Mouse (Mus musculus): ENCODE results near the gene Pigb. TPM values are rescaled to one million over a fixed set of nuclear protein-coding genes. Genes with fewer than 3 reads are reported as not detected.

Pigb gene
- total and polyA plus RNA-seq, 2 experiments = 3.0 to 5.7 TPM

DNA sequence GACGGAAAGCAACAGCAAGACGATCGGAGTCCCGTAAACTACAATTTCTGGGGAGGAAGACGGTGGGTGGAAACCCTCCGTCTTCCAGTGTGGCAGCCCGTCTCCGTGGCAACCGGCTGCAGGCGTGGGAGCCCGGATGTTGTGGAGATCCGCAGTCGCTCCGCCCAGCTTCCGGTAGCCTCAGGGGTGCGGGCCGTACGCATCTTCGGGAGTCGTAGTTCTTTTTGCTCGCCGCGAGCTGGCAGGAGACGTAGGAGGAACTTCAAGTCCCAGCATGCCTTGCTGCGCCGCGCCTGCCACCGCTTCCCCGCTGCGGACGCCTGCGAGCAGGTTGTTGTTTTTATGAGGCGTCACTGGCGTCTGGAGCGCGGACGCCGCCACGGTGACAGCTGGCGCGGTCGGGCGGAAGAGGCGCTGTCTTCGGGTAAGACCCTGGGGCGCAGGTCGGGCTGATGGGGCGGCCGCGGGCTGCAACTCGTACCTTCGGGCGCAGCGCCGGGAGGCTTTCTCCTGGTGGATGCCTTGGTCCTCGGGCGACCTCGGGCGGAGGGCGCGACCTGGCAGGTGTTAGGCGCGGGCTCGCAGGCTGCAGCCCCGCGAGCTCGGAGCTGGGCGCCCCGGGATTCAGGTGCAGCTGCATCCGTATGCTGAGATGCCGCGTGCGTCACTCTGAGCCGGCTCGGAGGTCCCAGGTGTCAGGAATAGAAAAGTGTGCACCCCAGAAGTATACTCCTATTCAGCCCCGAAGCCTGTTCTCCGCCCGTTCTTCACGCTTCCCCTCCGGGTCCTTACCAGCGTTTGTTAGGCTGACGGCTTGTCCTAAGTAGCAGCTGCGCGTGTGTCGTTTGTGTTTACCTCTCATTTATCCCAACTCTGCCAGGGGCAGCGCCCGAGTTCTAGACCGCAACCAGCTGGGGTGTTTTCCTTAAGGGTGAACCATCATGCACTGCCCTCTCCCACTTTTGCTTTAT, 54.6 kb downstream of the Pigb start, which contains the start of the genes Ccpg1os and Ccpg1:
Gene Ccpg1os (minus strand): TSS at position 133 of the 971 bp plus-strand sequence.
Gene Ccpg1 (plus strand): TSS at position 180 of the 971 bp plus-strand sequence.
- TF ChIP-seq CTCF (IDR thresholded peaks at IDR 0.05; ENCODE audit: low read depth, low read length) = no peak
- peak; percentile 86 for TF ChIP-seq POLR2A (IDR thresholded peaks at IDR 0.05; ENCODE audit: extremely low read depth, insufficient read depth, low read length)
- Histone ChIP-seq H3K27ac (replicated peaks; ENCODE audit: insufficient read depth, low read depth, low read length) (peak within 1 kb of the TSS; percentile 62), H3K36me3 (ENCODE audit: control insufficient read depth, insufficient read depth, low read length) (no peaks in the 10 kb centered on the region), H3K9ac (ENCODE audit: low read depth, low read length) (peak within 1 kb of the TSS; percentile 77), H3K4me1 (ENCODE audit: control insufficient read depth, insufficient read depth, low read length) (peaks cover 6% of the 10 kb centered on the region), H3K27me3 (ENCODE audit: control insufficient read depth, insufficient read depth, low read length) (no peaks in the 10 kb centered on the region), H3K4me3 (ENCODE audit: insufficient read depth, low read depth, low read length) (peak within 1 kb of the TSS; percentile 74), H3K79me2 (ENCODE audit: control insufficient read depth, insufficient read depth, low read length) (peaks cover 12% of the 10 kb centered on the region; the same call in 1 of the 2 replicates)
- peak; percentile 91 for DNase-seq (ENCODE audit: extremely low read depth, low read depth, low spot score)
- WGBS = under 1% methylated on average over 88 of the region's 88 CpGs

- H3K36me3 ChIP-seq (ENCODE audit: control insufficient read depth, insufficient read depth, low read length) = no peaks in the 10 kb centered on the region
- 62% methylated on average over 2 of the region's 2 CpGs for WGBS
- H3K4me1 ChIP-seq (ENCODE audit: control insufficient read depth, insufficient read depth, low read length) = peaks cover 3% of the 10 kb centered on the region; the same call in 1 of the 2 replicates
- DNase-seq (ENCODE audit: extremely low read depth, low read depth, low spot score) = no peak
- no peak overlapping the region for H3K9ac ChIP-seq (ENCODE audit: low read depth, low read length)
- H3K4me3 ChIP-seq (ENCODE audit: insufficient read depth, low read depth, low read length) = no peak overlapping the region
- H3K27me3 ChIP-seq (ENCODE audit: control insufficient read depth, insufficient read depth, low read length) = no peaks in the 10 kb centered on the region
- no peak for TF ChIP-seq POLR2A (IDR thresholded peaks at IDR 0.05; ENCODE audit: extremely low read depth, insufficient read depth, low read length)
- no peak for TF ChIP-seq CTCF (IDR thresholded peaks at IDR 0.05; ENCODE audit: low read depth, low read length)
- peaks cover 9% of the 10 kb centered on the region; the same call in 1 of the 2 replicates for H3K79me2 ChIP-seq (ENCODE audit: control insufficient read depth, insufficient read depth, low read length)
- no peak overlapping the region for H3K27ac ChIP-seq (replicated peaks; ENCODE audit: insufficient read depth, low read depth, low read length)
These were observed 57.1 kb downstream of the Pigb start for GRCm38 (mm10) chr9:72983066-72983465.

DNA sequence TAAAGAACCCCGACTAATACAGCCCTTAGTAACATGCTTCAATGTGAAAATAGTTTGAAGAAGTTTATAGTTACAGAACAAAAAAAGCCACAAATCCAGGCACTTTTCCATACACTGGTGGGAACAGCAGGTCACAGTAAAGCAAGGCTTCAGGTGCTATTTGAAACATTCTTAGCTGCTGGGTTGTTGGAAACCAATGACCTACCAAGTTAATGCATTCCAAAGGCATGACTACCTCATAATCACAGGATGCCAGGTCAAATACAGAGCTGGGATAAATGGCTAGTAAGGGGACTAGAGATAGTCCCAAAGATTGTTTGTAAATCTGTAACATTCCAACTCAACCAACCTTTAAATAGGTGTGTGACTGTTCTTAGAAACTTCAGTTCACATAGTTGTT, 64.9 kb downstream of the Pigb start:
- H3K27me3 ChIP-seq (ENCODE audit: control insufficient read depth, insufficient read depth, low read length) = no peaks in the 10 kb centered on the region
- H3K4me1 ChIP-seq (ENCODE audit: control insufficient read depth, insufficient read depth, low read length) = no peaks in the 10 kb centered on the region
- no peak overlapping the region for H3K9ac ChIP-seq (ENCODE audit: low read depth, low read length)
- H3K4me3 ChIP-seq (ENCODE audit: insufficient read depth, low read depth, low read length) = no peak overlapping the region
- no peaks in the 10 kb centered on the region for H3K36me3 ChIP-seq (ENCODE audit: control insufficient read depth, insufficient read depth, low read length)
- WGBS = 91% methylated on average over 1 of the region's 1 CpGs
- no peak for DNase-seq (ENCODE audit: extremely low read depth, low read depth, low spot score)
- H3K79me2 ChIP-seq (ENCODE audit: control insufficient read depth, insufficient read depth, low read length) = no peaks in the 10 kb centered on the region
- TF ChIP-seq POLR2A (IDR thresholded peaks at IDR 0.05; ENCODE audit: extremely low read depth, insufficient read depth, low read length) (no peak), CTCF (IDR thresholded peaks at IDR 0.05; ENCODE audit: low read depth, low read length) (no peak)
- H3K27ac ChIP-seq (replicated peaks; ENCODE audit: insufficient read depth, low read depth, low read length) = no peak overlapping the region

GRCm38 (mm10) chr9:72974734-72975133, 65.4 kb downstream of the Pigb start:
- WGBS = 90% methylated on average over 5 of the region's 5 CpGs
- Histone ChIP-seq H3K36me3 (ENCODE audit: control insufficient read depth, insufficient read depth, low read length) (no peaks in the 10 kb centered on the region), H3K9ac (ENCODE audit: low read depth, low read length) (no peak overlapping the region), H3K27ac (replicated peaks; ENCODE audit: insufficient read depth, low read depth, low read length) (no peak overlapping the region), H3K79me2 (ENCODE audit: control insufficient read depth, insufficient read depth, low read length) (no peaks in the 10 kb centered on the region), H3K27me3 (ENCODE audit: control insufficient read depth, insufficient read depth, low read length) (no peaks in the 10 kb centered on the region), H3K4me1 (ENCODE audit: control insufficient read depth, insufficient read depth, low read length) (no peaks in the 10 kb centered on the region), H3K4me3 (ENCODE audit: insufficient read depth, low read depth, low read length) (no peak overlapping the region)
- no peak for DNase-seq (ENCODE audit: extremely low read depth, low read depth, low spot score)
- TF ChIP-seq POLR2A (IDR thresholded peaks at IDR 0.05; ENCODE audit: extremely low read depth, insufficient read depth, low read length) (no peak), CTCF (IDR thresholded peaks at IDR 0.05; ENCODE audit: low read depth, low read length) (no peak)

- Histone ChIP-seq H3K36me3 (ENCODE audit: control insufficient read depth, insufficient read depth, low read length) (no peaks in the 10 kb centered on the region), H3K27me3 (ENCODE audit: control insufficient read depth, insufficient read depth, low read length) (no peaks in the 10 kb centered on the region), H3K79me2 (ENCODE audit: control insufficient read depth, insufficient read depth, low read length) (no peaks in the 10 kb centered on the region), H3K9ac (ENCODE audit: low read depth, low read length) (no peak overlapping the region), H3K4me3 (ENCODE audit: insufficient read depth, low read depth, low read length) (no peak overlapping the region), H3K27ac (replicated peaks; ENCODE audit: insufficient read depth, low read depth, low read length) (no peak overlapping the region), H3K4me1 (ENCODE audit: control insufficient read depth, insufficient read depth, low read length) (no peaks in the 10 kb centered on the region)
- DNase-seq (ENCODE audit: extremely low read depth, low read depth, low spot score) = no peak
- TF ChIP-seq CTCF (IDR thresholded peaks at IDR 0.05; ENCODE audit: low read depth, low read length) = no peak
- TF ChIP-seq POLR2A (IDR thresholded peaks at IDR 0.05; ENCODE audit: extremely low read depth, insufficient read depth, low read length) = no peak
These were observed 67.2 kb downstream of the Pigb start for GRCm38 (mm10) chr9:72972984-72973383.

Data from liver, adult 2 months (tissue).